Mouse (Mus musculus): ENCODE measurements at regions not wholly inside any gene's neighbourhood (a gene's known extent, or its start where the extent isn't known, plus 50 kb on each side); places are given as distances from the start of the nearest gene placed in this dataset.

DNA sequence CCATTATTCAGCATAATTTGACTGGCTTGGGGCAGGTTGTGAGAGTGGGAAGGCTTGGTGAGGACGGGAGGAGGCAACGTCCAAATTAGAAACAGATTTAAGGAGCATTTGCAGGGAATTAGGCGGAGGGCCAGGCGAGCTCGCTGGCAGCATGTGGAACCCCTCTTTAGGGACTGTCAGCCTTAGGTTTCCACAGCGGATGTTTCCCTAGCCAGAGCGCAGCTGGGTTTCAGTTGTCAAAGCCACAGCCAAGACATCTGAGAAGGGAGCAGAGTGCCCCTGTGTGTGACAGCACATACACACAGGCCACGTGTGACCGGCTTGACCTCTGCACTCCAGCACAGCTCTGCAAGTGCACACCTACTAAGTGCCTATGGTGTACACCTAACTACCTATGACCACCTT is 94.5 kb downstream of the Cpn2 start:
- no peak for TF ChIP-seq CTCF (IDR thresholded peaks at IDR 0.05; ENCODE audit: borderline replicate concordance, extremely low read depth, insufficient read depth, insufficient read length)
- TF ChIP-seq POLR2A (IDR thresholded peaks at IDR 0.05; ENCODE audit: borderline replicate concordance, extremely low read depth, insufficient read depth, insufficient read length, poor library complexity, severe bottlenecking): no peak
